Mouse (Mus musculus) spleen, adult 2 months (tissue): Measurements from ENCODE around the gene Tmed9.

Source experiments
- CTCF ChIP-seq: fragments of 200-500 bp; IDR thresholded peaks from 2 replicates; pipeline ENCODE4 v1.5.1; 2011; ENCODE audit warnings: mild to moderate bottlenecking, inconsistent platforms; ENCODE audit not compliant: insufficient read depth, insufficient read length, insufficient replicate concordance; ENCODE audit errors: extremely low read depth
- POLR2A ChIP-seq: fragments of 200-500 bp; IDR thresholded peaks from 2 replicates; pipeline ENCODE4 v1.6.1; 2011; ENCODE audit warnings: low read depth, low read length, inconsistent platforms

DNA sequence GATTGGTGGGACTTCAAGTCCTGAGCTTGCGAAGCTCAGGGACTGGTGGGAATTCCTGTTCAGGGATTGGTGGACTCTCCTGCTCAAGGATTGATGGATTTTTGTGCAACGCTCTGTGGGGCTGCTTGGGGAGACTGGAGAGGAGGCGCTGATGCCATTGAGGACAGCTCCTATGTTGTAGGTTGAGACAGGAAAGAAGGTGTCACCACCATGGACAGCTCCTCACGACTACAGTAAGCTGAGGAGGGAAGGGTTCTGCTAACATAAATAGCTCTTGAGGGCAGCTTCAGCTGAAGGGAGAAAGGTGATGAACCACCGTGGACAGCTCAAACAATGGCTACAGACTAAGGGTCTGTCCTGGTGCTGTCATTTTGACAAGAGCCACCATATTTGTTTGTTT, 2.4 kb downstream of the Tmed9 start:
- TF ChIP-seq CTCF (no peak), POLR2A (no peak)
